ENCODE assay signal across 18 mouse cellular contexts in the genomic region with DNA sequence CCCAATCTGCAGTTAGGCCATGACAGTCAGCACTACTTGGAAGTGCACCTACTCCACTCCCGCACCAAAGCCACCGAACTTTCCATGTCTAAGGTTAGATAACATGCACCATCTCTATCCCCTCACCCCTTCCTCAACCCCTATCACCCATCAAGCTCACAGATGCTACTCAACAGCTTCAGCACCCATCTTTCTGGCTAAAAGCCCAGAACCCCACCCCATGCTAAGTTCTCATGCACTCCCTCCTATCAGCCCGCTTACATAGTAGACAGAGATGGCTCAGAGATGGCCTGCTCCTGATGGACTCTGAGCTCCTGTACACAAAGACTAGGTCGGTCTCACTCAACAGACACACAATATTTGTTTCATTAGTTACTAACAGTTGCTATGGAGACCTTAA. TPM values are rescaled to one million over a fixed set of nuclear protein-coding genes. Genes with fewer than 3 reads are reported as not detected.
DNase-seq lines count a peak whose midpoint lies in the region; ATAC-seq and TF ChIP-seq lines count a peak whose summit lies in the region.
"Had no signal": no experiment of that assay in that cellular context is flagged by ENCODE, and none has a peak within 500 bp of the region (broad histone marks: within the 10 kb centered on the region; RNA-seq: fewer than 3 reads in every experiment).

No protein-coding gene starts in this region.

- H3K9ac ChIP-seq in embryonic facial prominence, embryonic 14.5 days (ENCODE audit: low read depth, low read length) = 0 out of 2 replicates have a peak overlapping the region, but pooled peaks have one; percentile 3
- no peak overlapping the region for H3K9ac ChIP-seq in forebrain, embryonic 16.5 days (replicated peaks; ENCODE audit: low read depth, low read length)
- peak overlapping the region; percentile 49; the same call in 1 of the 2 replicates for H3K9ac ChIP-seq in neural tube, embryonic 13.5 days
- H3K9ac ChIP-seq: embryonic facial prominence, embryonic 12.5 days had no signal

- no peaks in the 10 kb centered on the region for H3K27me3 ChIP-seq in embryonic facial prominence, embryonic 14.5 days (replicated peaks; ENCODE audit: control insufficient read depth, insufficient read depth, low read length)
- H3K27me3 ChIP-seq in embryonic facial prominence, embryonic 10.5 days (replicated peaks; ENCODE audit: low read depth, poor library complexity, severe bottlenecking) = no peaks in the 10 kb centered on the region
- no peaks in the 10 kb centered on the region for H3K27me3 ChIP-seq in forebrain, embryonic 16.5 days (replicated peaks; ENCODE audit: control insufficient read depth, insufficient read depth, low read length)
- H3K27me3 ChIP-seq in neural tube, embryonic 13.5 days = no peaks in the 10 kb centered on the region
- H3K27me3 ChIP-seq: embryonic facial prominence, embryonic 12.5 days; heart, embryonic 13.5 days had no signal

- no peak overlapping the region for H3K4me3 ChIP-seq in embryonic facial prominence, embryonic 14.5 days (ENCODE audit: low read depth, low read length)
- no peak overlapping the region for H3K4me3 ChIP-seq in embryonic facial prominence, embryonic 10.5 days
- H3K4me3 ChIP-seq in layer of hippocampus, adult 2 months = peak overlapping the region; percentile 95
- no peak overlapping the region for H3K4me3 ChIP-seq in forebrain, embryonic 16.5 days (replicated peaks; ENCODE audit: low read length)
- H3K4me3 ChIP-seq in neural tube, embryonic 13.5 days = no peak overlapping the region
- H3K4me3 ChIP-seq: embryonic facial prominence, embryonic 12.5 days; heart, embryonic 13.5 days had no signal

- H3K27ac ChIP-seq in embryonic facial prominence, embryonic 14.5 days (replicated peaks; ENCODE audit: low read depth, low read length) = no peak overlapping the region
- no peak overlapping the region for H3K27ac ChIP-seq in embryonic facial prominence, embryonic 10.5 days (replicated peaks)
- H3K27ac ChIP-seq in layer of hippocampus, adult 2 months = peak overlapping the region; percentile 96; the same call in 1 of the 2 replicates
- H3K27ac ChIP-seq in forebrain, embryonic 16.5 days (ENCODE audit: low read length) = no peak overlapping the region
- 0 out of 2 replicates have a peak overlapping the region, but pooled peaks have one; percentile 59 for H3K27ac ChIP-seq in neural tube, embryonic 13.5 days (replicated peaks)
- H3K27ac ChIP-seq: embryonic facial prominence, embryonic 12.5 days; heart, embryonic 13.5 days had no signal

- no peak for ATAC-seq in embryonic facial prominence, embryonic 14.5 days (ENCODE audit: low read depth)
- ATAC-seq in forebrain, embryonic 16.5 days = no peak
- no peak for ATAC-seq in neural tube, embryonic 13.5 days (ENCODE audit: low read depth)
- ATAC-seq: activated CD4-positive, CD25-positive, alpha-beta regulatory T cell, adult 4 months had no signal

- no peak overlapping the region for H3K4me2 ChIP-seq in embryonic facial prominence, embryonic 14.5 days (ENCODE audit: low read depth, low read length)
- peak overlapping the region; percentile 31 for H3K4me2 ChIP-seq in forebrain, embryonic 16.5 days (ENCODE audit: low read length)
- H3K4me2 ChIP-seq in neural tube, embryonic 13.5 days = peak overlapping the region; percentile 96
- H3K4me2 ChIP-seq: embryonic facial prominence, embryonic 12.5 days; heart, embryonic 13.5 days had no signal

- DNase-seq in embryonic facial prominence, embryonic 14.5 days (ENCODE audit: low spot score) = no peak
- no peak for DNase-seq in embryonic facial prominence, embryonic 10.5 days (ENCODE audit: low spot score)
- no peak for DNase-seq in layer of hippocampus, adult 2 months (ENCODE audit: low spot score in 2 of 2)
- no peak for DNase-seq in layer of hippocampus, postnatal 14 days (ENCODE audit: low spot score in 2 of 2)
- no peak for DNase-seq in urinary bladder, postnatal 25 days (ENCODE audit: low spot score)
- no peak for DNase-seq in urinary bladder, postnatal 36 days (ENCODE audit: low spot score in 2 of 2)
- DNase-seq: gastrocnemius, postnatal 36 days; heart, postnatal 4 days; kidney, adult 2 months; kidney, postnatal 36 days; lung, postnatal 14 days; retina, postnatal 1 day; thymus, adult 18-20 months had no signal

- 90% methylated on average over 4 of the region's 4 CpGs for WGBS in embryonic facial prominence, embryonic 14.5 days
- WGBS in embryonic facial prominence, embryonic 10.5 days = 91% methylated on average over 4 of the region's 4 CpGs
- WGBS in forebrain, embryonic 16.5 days = 87% methylated on average over 4 of the region's 4 CpGs
- 82% methylated on average over 4 of the region's 4 CpGs for WGBS in neural tube, embryonic 13.5 days

- TF ChIP-seq CTCF in layer of hippocampus, adult 2 months (conservative IDR thresholded peaks at IDR 0.05) = no peak

- peaks cover 6% of the 10 kb centered on the region for H3K36me3 ChIP-seq in embryonic facial prominence, embryonic 14.5 days (ENCODE audit: control insufficient read depth, insufficient read depth, low read length)
- peaks cover 2% of the 10 kb centered on the region for H3K36me3 ChIP-seq in embryonic facial prominence, embryonic 10.5 days (replicated peaks)
- H3K36me3 ChIP-seq in forebrain, embryonic 16.5 days (ENCODE audit: control insufficient read depth, insufficient read depth) = no peaks in the 10 kb centered on the region
- H3K36me3 ChIP-seq in neural tube, embryonic 13.5 days = 0 out of 2 replicates have a peak, but pooled peaks cover 4% of the 10 kb centered on the region

- H3K9me3 ChIP-seq in embryonic facial prominence, embryonic 14.5 days (ENCODE audit: control insufficient read depth, low read length) = no peaks in the 10 kb centered on the region
- H3K9me3 ChIP-seq in embryonic facial prominence, embryonic 10.5 days = no peaks in the 10 kb centered on the region
- H3K9me3 ChIP-seq in forebrain, embryonic 16.5 days (ENCODE audit: control insufficient read depth, low read length) = no peaks in the 10 kb centered on the region
- no peaks in the 10 kb centered on the region for H3K9me3 ChIP-seq in neural tube, embryonic 13.5 days
- H3K9me3 ChIP-seq: embryonic facial prominence, embryonic 12.5 days; heart, embryonic 13.5 days had no signal

- H3K4me1 ChIP-seq in embryonic facial prominence, embryonic 14.5 days (ENCODE audit: control insufficient read depth, insufficient read depth, low read length) = peaks cover 37% of the 10 kb centered on the region
- H3K4me1 ChIP-seq in embryonic facial prominence, embryonic 10.5 days = peaks cover 40% of the 10 kb centered on the region
- peaks cover 50% of the 10 kb centered on the region for H3K4me1 ChIP-seq in forebrain, embryonic 16.5 days (replicated peaks; ENCODE audit: control insufficient read depth, insufficient read depth, low read length)
- peaks cover 70% of the 10 kb centered on the region for H3K4me1 ChIP-seq in neural tube, embryonic 13.5 days (replicated peaks)

RNA-seq across cellular contexts. Expression of a gene that starts 2.5 kb away (rescaled TPM):
- 40.5 and 42.5 TPM in 2 replicates for polyA plus RNA-seq in embryonic facial prominence, embryonic 14.5 days (2014; fragmentation: Nextera tagmentation; extraction: Ambion mirVana)
- 49.3 and 51.5 TPM in 2 replicates for polyA plus RNA-seq in embryonic facial prominence, embryonic 10.5 days (2016; fragmentation: Nextera tagmentation; extraction: Ambion mirVana)
- 10 to 100 TPM; 62.2 to 62.8 TPM for total RNA-seq in layer of hippocampus, adult 2 months (2021)
- total RNA-seq in layer of hippocampus, postnatal 14 days (2021) = 10 to 100 TPM; 78.1 to 78.9 TPM
- 72.2 and 73.0 TPM in 2 replicates for polyA plus RNA-seq in forebrain, embryonic 16.5 days (2015; fragmentation: Nextera tagmentation; extraction: Ambion mirVana)
- polyA plus RNA-seq in neural tube, embryonic 13.5 days (2015; fragmentation: Nextera tagmentation; extraction: Ambion mirVana) = 84.9 and 87.4 TPM in 2 replicates

RNA-seq across cellular contexts. Expression of a gene that starts 2.7 kb away (rescaled TPM):
- polyA plus RNA-seq in embryonic facial prominence, embryonic 14.5 days (2014; fragmentation: Nextera tagmentation; extraction: Ambion mirVana) = 13.6 and 16.0 TPM in 2 replicates
- polyA plus RNA-seq in embryonic facial prominence, embryonic 10.5 days (2016; fragmentation: Nextera tagmentation; extraction: Ambion mirVana) = 10.4 and 11.4 TPM in 2 replicates
- 10 to 100 TPM; 49.6 to 52.4 TPM for total RNA-seq in layer of hippocampus, adult 2 months (2021)
- total RNA-seq in layer of hippocampus, postnatal 14 days (2021) = 10 to 100 TPM; 41.6 to 42.3 TPM
- polyA plus RNA-seq in forebrain, embryonic 16.5 days (2015; fragmentation: Nextera tagmentation; extraction: Ambion mirVana) = 35.0 and 37.6 TPM in 2 replicates
- polyA plus RNA-seq in neural tube, embryonic 13.5 days (2015; fragmentation: Nextera tagmentation; extraction: Ambion mirVana) = 34.0 and 35.5 TPM in 2 replicates

Comparison
In these comparisons a context has a peak if more than half of its experiments do, and no peak if none do; other contexts are left out.
1. H3K27ac ChIP-seq: peak in layer of hippocampus, adult 2 months (single experiment) and neural tube, embryonic 13.5 days (single experiment); none in embryonic facial prominence, embryonic 14.5 days (single experiment), embryonic facial prominence, embryonic 10.5 days (single experiment) and forebrain, embryonic 16.5 days (single experiment).